9 mouse cellular contexts compared by ENCODE assay signal in genomic region chr14:47406000-47406399, GRCm38 (mm10).
"Had no signal": no experiment of that assay in that cellular context is flagged by ENCODE, and none has a peak within 500 bp of the region (broad histone marks: within the 10 kb centered on the region; RNA-seq: fewer than 3 reads in every experiment).

No protein-coding gene starts in this region.

- ATAC-seq: liver, postnatal 0 days had no signal

- DNase-seq: kidney, adult 11 months; kidney, postnatal 14 days; layer of hippocampus, adult 9-11 months; liver; liver, embryonic 13.5 days; liver, postnatal 0 days; midbrain, embryonic 14.5 days; thymus, adult 2 months; thymus, postnatal 25 days had no signal
